Comparison of ENCODE assay signal across 12 mouse cellular contexts in the genomic region with DNA sequence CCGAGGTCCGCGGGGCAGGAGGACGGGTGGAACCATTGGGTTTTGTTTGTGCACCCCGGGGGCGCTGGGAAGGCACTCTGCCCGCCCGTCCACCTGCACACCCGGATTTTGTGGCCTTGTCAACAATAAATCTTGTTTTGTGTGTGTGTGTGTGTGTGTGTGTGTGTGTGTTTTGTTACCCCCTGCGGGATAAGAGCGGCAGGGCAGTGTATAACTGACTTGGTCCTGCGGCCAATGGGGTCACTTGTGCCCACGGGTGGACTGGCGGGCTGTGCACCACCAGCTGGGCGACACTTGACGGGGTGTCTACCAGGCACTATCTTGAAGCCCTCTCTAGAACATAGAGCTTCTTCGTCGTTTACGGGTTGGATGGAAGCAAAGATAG. TPM values are rescaled to one million over a fixed set of nuclear protein-coding genes. Genes with fewer than 3 reads are reported as not detected.
DNase-seq lines count a peak whose midpoint lies in the region; ATAC-seq and TF ChIP-seq lines count a peak whose summit lies in the region.
"Had no signal": no experiment of that assay in that cellular context is flagged by ENCODE, and none has a peak within 500 bp of the region (broad histone marks: within the 10 kb centered on the region; RNA-seq: fewer than 3 reads in every experiment).

No protein-coding gene starts in this region.

- no peak for TF ChIP-seq POLR2A in heart, adult 2 months (IDR thresholded peaks at IDR 0.05; ENCODE audit: insufficient read depth, low read depth, low read length)

- peaks cover 99% of the 10 kb centered on the region for H3K27me3 ChIP-seq in heart, embryonic 15.5 days
- H3K27me3 ChIP-seq in heart, adult 2 months (ENCODE audit: control insufficient read depth, insufficient read depth, low read length): peaks cover 64% of the 10 kb centered on the region
- H3K27me3 ChIP-seq in embryonic facial prominence, embryonic 12.5 days: peaks cover 91% of the 10 kb centered on the region
- H3K27me3 ChIP-seq in hindbrain, embryonic 11.5 days (ENCODE audit: control insufficient read depth, insufficient read depth, low read length): peaks cover 91% of the 10 kb centered on the region
- H3K27me3 ChIP-seq in midbrain, embryonic 13.5 days: peaks cover 96% of the 10 kb centered on the region

- WGBS in heart, embryonic 15.5 days: 4% methylated on average over 19 of the region's 19 CpGs
- WGBS in heart, adult 2 months: 6% methylated on average over 19 of the region's 19 CpGs
- 2% methylated on average over 19 of the region's 19 CpGs for WGBS in embryonic facial prominence, embryonic 12.5 days
- WGBS in hindbrain, embryonic 11.5 days: 1% methylated on average over 19 of the region's 19 CpGs
- 1% methylated on average over 19 of the region's 19 CpGs for WGBS in midbrain, embryonic 13.5 days

- H3K36me3 ChIP-seq in heart, embryonic 15.5 days: no peaks in the 10 kb centered on the region
- H3K36me3 ChIP-seq in heart, adult 2 months (ENCODE audit: control insufficient read depth, insufficient read depth, low read length): no peaks in the 10 kb centered on the region
- no peaks in the 10 kb centered on the region for H3K36me3 ChIP-seq in embryonic facial prominence, embryonic 12.5 days
- H3K36me3 ChIP-seq in hindbrain, embryonic 11.5 days (ENCODE audit: control insufficient read depth, insufficient read depth, low read length): no peaks in the 10 kb centered on the region
- no peaks in the 10 kb centered on the region for H3K36me3 ChIP-seq in midbrain, embryonic 13.5 days

- H3K9ac ChIP-seq in heart, embryonic 15.5 days: no peak overlapping the region
- no peak overlapping the region for H3K9ac ChIP-seq in heart, adult 2 months (ENCODE audit: low read depth, low read length)
- no peak overlapping the region for H3K9ac ChIP-seq in embryonic facial prominence, embryonic 12.5 days
- peak overlapping the region; percentile 16 for H3K9ac ChIP-seq in hindbrain, embryonic 11.5 days (ENCODE audit: low read depth, low read length)
- H3K9ac ChIP-seq in midbrain, embryonic 13.5 days (replicated peaks): peak overlapping the region; percentile 41; the same call in 1 of the 2 replicates

- TF ChIP-seq EP300 in heart, adult 2 months (IDR thresholded peaks at IDR 0.05; ENCODE audit: insufficient read depth, low read depth, low read length): no peak

- H3K27ac ChIP-seq in heart, embryonic 15.5 days: no peak overlapping the region
- H3K27ac ChIP-seq in heart, adult 2 months: no peak overlapping the region
- H3K27ac ChIP-seq in embryonic facial prominence, embryonic 12.5 days: no peak overlapping the region
- peak overlapping the region; percentile 61 for H3K27ac ChIP-seq in hindbrain, embryonic 11.5 days (ENCODE audit: low read depth, low read length)
- no peak overlapping the region for H3K27ac ChIP-seq in midbrain, embryonic 13.5 days

- intact Hi-C loops in heart, adult 2 months (cut with DNase I): loop anchor here (2.0 kb wide), 1 partner anchor 39 kb away; the partner anchor contains the start of gene Npm1

- TF ChIP-seq CTCF in heart, adult 2 months (IDR thresholded peaks at IDR 0.05): no peak

- no peak for DNase-seq in heart, adult 2 months
- DNase-seq in hindbrain, embryonic 11.5 days (ENCODE audit: low spot score): no peak
- DNase-seq in spleen, postnatal 14 days (ENCODE audit: low spot score in 2 of 2): no peak
- DNase-seq in urinary bladder, adult 18-20 months (ENCODE audit: low spot score in 2 of 2): no peak
- no peak for DNase-seq in right cerebral cortex, postnatal 10 days (ENCODE audit: low spot score in 2 of 2)

- peak overlapping the region; percentile 33 for H3K4me3 ChIP-seq in heart, embryonic 15.5 days
- no peak overlapping the region for H3K4me3 ChIP-seq in heart, adult 2 months
- H3K4me3 ChIP-seq in embryonic facial prominence, embryonic 12.5 days: peak overlapping the region; percentile 37
- H3K4me3 ChIP-seq in hindbrain, embryonic 11.5 days (ENCODE audit: low read depth, low read length): peak overlapping the region; percentile 38
- peak overlapping the region; percentile 35 for H3K4me3 ChIP-seq in midbrain, embryonic 13.5 days (replicated peaks)

- no peaks in the 10 kb centered on the region for H3K9me3 ChIP-seq in heart, embryonic 15.5 days (replicated peaks)
- H3K9me3 ChIP-seq in embryonic facial prominence, embryonic 12.5 days: no peaks in the 10 kb centered on the region
- no peaks in the 10 kb centered on the region for H3K9me3 ChIP-seq in hindbrain, embryonic 11.5 days (ENCODE audit: control insufficient read depth, low read length)
- peaks cover 12% of the 10 kb centered on the region; the same call in 1 of the 2 replicates for H3K9me3 ChIP-seq in midbrain, embryonic 13.5 days

- no peaks in the 10 kb centered on the region for H3K79me2 ChIP-seq in heart, adult 2 months (replicated peaks; ENCODE audit: control insufficient read depth, insufficient read depth, low read length)

- peak overlapping the region; percentile 53 for H3K4me2 ChIP-seq in heart, embryonic 15.5 days
- H3K4me2 ChIP-seq in embryonic facial prominence, embryonic 12.5 days (replicated peaks): peak overlapping the region; percentile 60
- peak overlapping the region; percentile 40 for H3K4me2 ChIP-seq in hindbrain, embryonic 11.5 days (replicated peaks; ENCODE audit: low read depth, low read length)
- H3K4me2 ChIP-seq in midbrain, embryonic 13.5 days (replicated peaks): peak overlapping the region; percentile 51

- ATAC-seq in heart, embryonic 15.5 days (replicated peaks; ENCODE audit: insufficient number of reproducible peaks, insufficient read depth, low FRiP score, low read depth): no peak
- no peak for ATAC-seq in embryonic facial prominence, embryonic 12.5 days (ENCODE audit: insufficient number of reproducible peaks, insufficient read depth, low FRiP score, low TSS enrichment)
- peak; percentile 3; the same call in 1 of the 2 replicates for ATAC-seq in hindbrain, embryonic 11.5 days (ENCODE audit: low FRiP score)
- no peak for ATAC-seq in midbrain, embryonic 13.5 days

- peaks cover 38% of the 10 kb centered on the region for H3K4me1 ChIP-seq in heart, embryonic 15.5 days (replicated peaks)
- no peaks in the 10 kb centered on the region for H3K4me1 ChIP-seq in heart, adult 2 months (ENCODE audit: control insufficient read depth, insufficient read depth, low read length)
- H3K4me1 ChIP-seq in embryonic facial prominence, embryonic 12.5 days: peaks cover 15% of the 10 kb centered on the region
- H3K4me1 ChIP-seq in hindbrain, embryonic 11.5 days (replicated peaks; ENCODE audit: control insufficient read depth, insufficient read depth, low read length): peaks cover 23% of the 10 kb centered on the region
- H3K4me1 ChIP-seq in midbrain, embryonic 13.5 days (replicated peaks): peaks cover 41% of the 10 kb centered on the region

RNA-seq across cellular contexts. Expression of gene Tlx3, which starts 1.8 kb away (rescaled TPM):
- polyA plus RNA-seq in heart, embryonic 15.5 days (2015; fragmentation: Nextera tagmentation; extraction: Ambion mirVana): 0.08 and 0.27 TPM in 2 replicates
- total RNA-seq in heart, adult 2 months (2021): not detected
- polyA plus RNA-seq in heart, adult 2 months (2012; rRNA removed): not detected in 2 replicates
- 6.6 and 9.1 TPM in 2 replicates for polyA plus RNA-seq in embryonic facial prominence, embryonic 12.5 days (2016; fragmentation: Nextera tagmentation; extraction: Ambion mirVana)
- 12.9 and 19.0 TPM in 2 replicates for polyA plus RNA-seq in hindbrain, embryonic 11.5 days (2014; fragmentation: Nextera tagmentation; extraction: Ambion mirVana)
- 1.3 and 1.8 TPM in 2 replicates for polyA plus RNA-seq in midbrain, embryonic 13.5 days (2015; fragmentation: Nextera tagmentation; extraction: Ambion mirVana)
- total RNA-seq: left cerebral cortex, postnatal 36 days; MEL had no signal
- polyA plus RNA-seq: gonadal fat pad, adult 2 months; urinary bladder, adult 2 months had no signal

RNA-seq across cellular contexts. Expression of gene Npm1, which starts 38.6 kb away (rescaled TPM):
- polyA plus RNA-seq in heart, embryonic 15.5 days (2015; fragmentation: Nextera tagmentation; extraction: Ambion mirVana): 392 and 425 TPM in 2 replicates
- total RNA-seq in heart, adult 2 months (2021): 100 to 1,000 TPM; 136 to 161 TPM
- polyA plus RNA-seq in heart, adult 2 months (2012; rRNA removed): 57.6 and 101 TPM in 2 replicates
- 922 and 970 TPM in 2 replicates for polyA plus RNA-seq in embryonic facial prominence, embryonic 12.5 days (2016; fragmentation: Nextera tagmentation; extraction: Ambion mirVana)
- 962 and 974 TPM in 2 replicates for polyA plus RNA-seq in hindbrain, embryonic 11.5 days (2014; fragmentation: Nextera tagmentation; extraction: Ambion mirVana)
- 592 and 605 TPM in 2 replicates for polyA plus RNA-seq in midbrain, embryonic 13.5 days (2015; fragmentation: Nextera tagmentation; extraction: Ambion mirVana)

RNA-seq across cellular contexts. Expression of gene Fgf18, which starts 54.4 kb away (rescaled TPM):
- polyA plus RNA-seq in heart, embryonic 15.5 days (2015; fragmentation: Nextera tagmentation; extraction: Ambion mirVana): 9.1 and 9.5 TPM in 2 replicates
- 1 to 10 TPM; 3.3 to 4.1 TPM for total RNA-seq in heart, adult 2 months (2021)
- 3.0 and 3.7 TPM in 2 replicates for polyA plus RNA-seq in heart, adult 2 months (2012; rRNA removed)
- 11.5 and 17.2 TPM in 2 replicates for polyA plus RNA-seq in embryonic facial prominence, embryonic 12.5 days (2016; fragmentation: Nextera tagmentation; extraction: Ambion mirVana)
- polyA plus RNA-seq in hindbrain, embryonic 11.5 days (2014; fragmentation: Nextera tagmentation; extraction: Ambion mirVana): 6.4 and 8.1 TPM in 2 replicates
- polyA plus RNA-seq in midbrain, embryonic 13.5 days (2015; fragmentation: Nextera tagmentation; extraction: Ambion mirVana): 3.5 and 3.6 TPM in 2 replicates

Comparison
In these comparisons a context has a peak if more than half of its experiments do, and no peak if none do; other contexts are left out.
1. H3K9ac ChIP-seq: peak in hindbrain, embryonic 11.5 days (single experiment) and midbrain, embryonic 13.5 days (single experiment); none in heart, embryonic 15.5 days (single experiment), heart, adult 2 months (single experiment) and embryonic facial prominence, embryonic 12.5 days (single experiment).
2. Peak in every context shown above with its lines, with median percentiles within 50 percentile points of each other: H3K4me2 ChIP-seq.